In the genomic region with DNA sequence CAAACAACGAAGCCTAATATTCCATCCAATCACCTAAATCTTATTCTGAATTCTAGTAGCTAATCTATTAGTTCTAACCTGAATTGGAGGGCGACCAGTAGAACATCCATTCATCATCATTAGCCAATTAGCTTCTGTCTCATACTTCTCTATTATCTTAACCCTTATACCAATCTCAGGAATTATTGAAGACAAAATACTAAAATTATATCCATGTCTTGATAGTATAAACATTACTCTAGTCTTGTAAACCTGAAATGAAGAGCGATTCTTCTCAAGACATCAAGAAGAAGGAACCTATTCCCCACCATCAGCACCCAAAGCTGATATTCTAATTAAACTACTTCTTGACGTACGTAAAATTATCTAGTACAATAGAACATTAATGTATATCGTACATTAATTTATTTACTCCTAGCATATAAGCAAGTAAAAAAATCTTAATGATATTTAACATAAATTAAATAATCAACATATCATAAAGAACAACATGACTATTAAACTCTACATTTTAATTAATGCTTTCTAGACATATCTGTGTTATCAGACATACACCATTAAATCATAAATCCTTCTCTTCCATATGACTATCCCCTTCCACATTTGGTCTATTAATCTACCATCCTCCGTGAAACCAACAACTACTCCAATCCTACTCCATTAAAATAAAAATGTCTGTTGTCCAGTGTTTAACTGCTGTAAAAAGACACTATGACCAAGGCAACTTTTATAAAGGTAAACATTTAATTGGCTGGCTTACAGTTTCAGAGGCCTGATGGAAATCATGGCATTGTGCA, we compare ENCODE assay signal across 20 mouse cellular contexts. TPM values are rescaled to one million over a fixed set of nuclear protein-coding genes. Genes with fewer than 3 reads are reported as not detected.
DNase-seq lines count a peak whose midpoint lies in the region; ATAC-seq and TF ChIP-seq lines count a peak whose summit lies in the region.
"Had no signal": no experiment of that assay in that cellular context is flagged by ENCODE, and none has a peak within 500 bp of the region (broad histone marks: within the 10 kb centered on the region; RNA-seq: fewer than 3 reads in every experiment).

No protein-coding gene starts in this region.

- ATAC-seq in Patski: peak; percentile 100
- ATAC-seq in hematopoietic stem cell, adult 5-6 weeks (replicated peaks in 1 of 2; ENCODE audit: insufficient read depth in 1 of 2, low FRiP score in 2 of 2, low TSS enrichment in 1 of 2, low read depth in 1 of 2, poor library complexity in 2 of 2, severe bottlenecking in 2 of 2): peak; percentile 100
- ATAC-seq: midbrain, embryonic 16.5 days had no signal

- TF ChIP-seq CTCF in Patski (IDR thresholded peaks at IDR 0.05): no peak

- peak; percentile 17 for DNase-seq in embryo, embryonic 10.5 days (ENCODE audit: low spot score)
- no peak for DNase-seq in embryo, embryonic 10 days (ENCODE audit: low spot score)
- DNase-seq in 3T3-L1 (ENCODE audit: low read depth, low spot score) (peak; percentile 16), Patski (ENCODE audit: low read depth, low spot score) (no peak)
- no peak for DNase-seq in adrenal gland, adult (ENCODE audit: inconsistent age in 2 of 2, low spot score in 1 of 2)
- no peak for DNase-seq in right cerebral cortex, postnatal 4 days
- DNase-seq in gastrocnemius, postnatal 14 days: no peak
- DNase-seq: B cell, adult 2 months; cerebellum, adult 11 months; gastrocnemius, postnatal 25 days; lung, adult 18-20 months; lung, postnatal 4 days; thymus, postnatal 4 days had no signal

- POLR2A ChIA-PET in Patski (lab: Charles Lee): no interaction called here

- CTCF ChIA-PET in Patski (lab: Charles Lee): no interaction called here

- in situ Hi-C loops in Patski (cut with MboI; ENCODE audit: low pct_unique_long_range_greater_than_20kb): no loop called here

- intact Hi-C loops in gastrocnemius, postnatal 14 days (cut with DNase I; ENCODE audit: low total_unique reads): no loop called here

- H3K27me3 ChIP-seq in Patski: no peaks in the 10 kb centered on the region

RNA-seq across cellular contexts. Expression of a gene that starts 27.1 kb away (rescaled TPM):
- polyA plus RNA-seq in Patski (2021): not detected
- not detected in 2 replicates for total RNA-seq in hematopoietic stem cell, adult 5-6 weeks (2017)
- total RNA-seq in gastrocnemius, postnatal 14 days (2021): not detected
- total RNA-seq: adrenal gland, adult 18-20 months; ES-E14; gastrocnemius, postnatal 25 days; layer of hippocampus, adult 2 months had no signal
- polyA plus RNA-seq: cortical plate, adult 2 months; erythroblast, embryonic 14.5 days had no signal

Comparison
In these comparisons a context has a peak if more than half of its experiments do, and no peak if none do; other contexts are left out.
1. DNase-seq: peak in embryo, embryonic 10.5 days (single experiment) and 3T3-L1 (single experiment); none in embryo, embryonic 10 days (single experiment), Patski (single experiment), adrenal gland, adult (0 of 2), right cerebral cortex, postnatal 4 days (single experiment) and gastrocnemius, postnatal 14 days (single experiment).